Mouse (Mus musculus) C2C12 (cell line): ENCODE measurements around the gene Gng4. TPM values are rescaled to one million over a fixed set of nuclear protein-coding genes. Genes with fewer than 3 reads are reported as not detected.

Source experiments
- H3K27me3 ChIP-seq: one replicate; pipeline ENCODE4 v1.6.1; 2011; ENCODE audit not compliant: control insufficient read depth, insufficient read depth, insufficient read length
- H3K36me3 ChIP-seq: one replicate; pipeline ENCODE4 v1.6.1; 2011; ENCODE audit not compliant: control insufficient read depth, insufficient read depth
- H3K4me3 ChIP-seq: one replicate; pipeline ENCODE4 v1.5.1; 2011; ENCODE audit warnings: mild to moderate bottlenecking, control low read depth; ENCODE audit not compliant: poor library complexity, insufficient read depth, severe bottlenecking
- H3K79me2 ChIP-seq: one replicate; pipeline ENCODE4 v1.6.1; 2011; ENCODE audit not compliant: control insufficient read depth, insufficient read depth
- H3K79me3 ChIP-seq: one replicate; pipeline ENCODE4 v1.6.1; 2011; ENCODE audit warnings: low read depth, control low read depth
- H3ac ChIP-seq: one replicate; pipeline ENCODE3; 2011; ENCODE audit warnings: low read depth; ENCODE audit not compliant: control insufficient read depth, insufficient read length
- CEBPB ChIP-seq: IDR thresholded peaks from one replicate; pipeline ENCODE4 v1.6.1; 2011; ENCODE audit warnings: low read depth, mild to moderate bottlenecking, control low read depth, moderate library complexity
- CTCF ChIP-seq: IDR thresholded peaks from one replicate; pipeline ENCODE4 v1.5.1; 2011; ENCODE audit not compliant: control insufficient read depth, insufficient read depth, insufficient read length
- FOSL1 ChIP-seq: IDR thresholded peaks from one replicate; pipeline ENCODE4 v1.8.0; 2011; ENCODE audit warnings: mild to moderate bottlenecking, low read length; ENCODE audit not compliant: poor library complexity, insufficient read depth, severe bottlenecking
- MAX ChIP-seq: IDR thresholded peaks from one replicate; pipeline ENCODE4 v1.6.1; 2011; ENCODE audit warnings: mild to moderate bottlenecking, control low read depth
- MYOD1 ChIP-seq: IDR thresholded peaks from one replicate; pipeline ENCODE4 v1.6.1; 2011; ENCODE audit warnings: low read depth; ENCODE audit not compliant: control insufficient read depth, insufficient read length
- MYOG ChIP-seq: IDR thresholded peaks from one replicate; pipeline ENCODE4 v1.6.1; 2011; ENCODE audit not compliant: control insufficient read depth, insufficient read length; ENCODE audit errors: extremely low read depth
- USF1 ChIP-seq: IDR thresholded peaks from one replicate; pipeline ENCODE4 v1.6.1; 2011; ENCODE audit warnings: low read depth, mild to moderate bottlenecking, control low read depth, moderate library complexity
- polyA plus RNA-seq: library from polyadenylated mRNA; unstranded; fragments of >200 nt; fragmentation: generic; extraction: Trizol; gene quantifications from one replicate; pipeline ENCODE4 v1.2.1, GENCODE M21; 2012; ENCODE audit warnings: missing spikeins

The Gng4 gene
- polyA plus RNA-seq, 1 experiment, result 0.04 TPM

- Histone ChIP-seq H3ac (no peak overlapping the region), H3K36me3 (no peaks in the 10 kb centered on the region), H3K79me2 (no peaks in the 10 kb centered on the region), H3K79me3 (no peaks in the 10 kb centered on the region), H3K4me3 (no peak overlapping the region), H3K27me3 (peaks cover 12% of the 10 kb centered on the region)
- TF ChIP-seq MAX (no peak), MYOD1 (no peak), USF1 (no peak), CTCF (no peak), FOSL1 (no peak), CEBPB (no peak), MYOG (no peak)
These were observed 1.3 kb downstream of the Gng4 start for GRCm38 (mm10) chr13:13784981-13785783.

DNA sequence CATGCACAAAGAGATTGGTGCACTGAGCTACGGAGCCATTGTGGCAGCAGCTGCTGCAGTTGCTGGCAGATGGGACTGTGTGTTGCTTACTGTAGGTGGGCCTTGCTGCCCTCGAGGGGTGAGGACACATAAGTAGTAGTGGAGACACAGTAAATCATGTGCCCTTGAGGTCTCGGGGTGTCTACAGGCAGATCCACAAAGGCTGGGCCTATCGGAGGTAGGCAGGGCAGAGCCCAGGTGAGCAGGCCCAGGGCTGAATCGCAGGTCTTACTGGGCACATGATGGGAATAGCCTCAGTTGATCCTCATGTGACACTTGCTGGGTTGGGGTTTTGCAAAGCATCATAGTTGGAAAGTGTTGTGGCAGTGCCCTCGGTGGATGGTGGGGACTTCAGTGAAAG lies 3.1 kb downstream of the Gng4 start:
- Histone ChIP-seq H3K79me3 (no peaks in the 10 kb centered on the region), H3K36me3 (no peaks in the 10 kb centered on the region), H3K79me2 (no peaks in the 10 kb centered on the region), H3ac (no peak overlapping the region), H3K4me3 (no peak overlapping the region), H3K27me3 (peaks cover 12% of the 10 kb centered on the region)
- no peak for TF ChIP-seq CTCF
- TF ChIP-seq MAX, result no peak
- no peak for TF ChIP-seq MYOG
- no peak for TF ChIP-seq FOSL1
- no peak for TF ChIP-seq MYOD1
- TF ChIP-seq USF1, result no peak
- no peak for TF ChIP-seq CEBPB

DNA sequence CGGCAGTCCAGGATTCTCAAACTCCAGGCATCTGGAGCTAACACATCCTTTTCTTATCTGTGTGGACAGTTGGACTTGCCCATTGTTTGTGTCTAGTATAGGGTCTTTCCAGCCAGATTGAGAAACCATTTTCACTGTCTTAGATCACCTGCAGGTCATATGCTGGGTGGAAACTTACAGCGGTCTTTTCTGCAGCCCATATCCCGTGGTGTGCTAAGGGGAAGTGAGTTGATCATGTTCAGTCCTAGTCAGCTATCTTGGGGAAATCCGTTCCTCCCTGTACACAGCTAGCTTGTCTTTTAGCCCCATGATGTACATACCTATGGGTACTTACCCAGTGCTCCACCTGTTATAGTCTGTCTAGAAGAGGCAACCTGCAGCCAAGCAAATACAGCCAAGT lies 4.2 kb downstream of the Gng4 start:
- peaks cover 12% of the 10 kb centered on the region for H3K27me3 ChIP-seq
- no peaks in the 10 kb centered on the region for H3K36me3 ChIP-seq
- H3K79me2 ChIP-seq, result no peaks in the 10 kb centered on the region
- no peak overlapping the region for H3K4me3 ChIP-seq
- no peak overlapping the region for H3ac ChIP-seq
- no peak for TF ChIP-seq USF1
- TF ChIP-seq CEBPB, result no peak
- TF ChIP-seq MYOG, result no peak
- no peak for TF ChIP-seq MAX
- no peak for TF ChIP-seq MYOD1
- TF ChIP-seq FOSL1, result no peak
- no peak for TF ChIP-seq CTCF
- H3K79me3 ChIP-seq, result no peaks in the 10 kb centered on the region

- H3K27me3 ChIP-seq, result peaks cover 3% of the 10 kb centered on the region
- H3K4me3 ChIP-seq, result no peak overlapping the region
- H3ac ChIP-seq, result no peak overlapping the region
- H3K36me3 ChIP-seq, result no peaks in the 10 kb centered on the region
- no peak for TF ChIP-seq FOSL1
- TF ChIP-seq CTCF, result no peak
- no peak for TF ChIP-seq CEBPB
- no peak for TF ChIP-seq MYOG
- no peak for TF ChIP-seq USF1
- no peak for TF ChIP-seq MYOD1
- no peak for TF ChIP-seq MAX
- no peaks in the 10 kb centered on the region for H3K79me3 ChIP-seq
- no peaks in the 10 kb centered on the region for H3K79me2 ChIP-seq
These were observed 8.1 kb downstream of the Gng4 start for GRCm38 (mm10) chr13:13791981-13792380.

- Histone ChIP-seq H3K79me3 (no peaks in the 10 kb centered on the region), H3K79me2 (no peaks in the 10 kb centered on the region), H3K36me3 (no peaks in the 10 kb centered on the region), H3K27me3 (no peaks in the 10 kb centered on the region), H3K4me3 (no peak overlapping the region), H3ac (no peak overlapping the region)
- TF ChIP-seq MYOD1 (no peak), CEBPB (no peak), MAX (no peak), FOSL1 (no peak), USF1 (no peak), MYOG (no peak), CTCF (no peak)
These were observed 11.4 kb downstream of the Gng4 start for GRCm38 (mm10) chr13:13795166-13795832.
